Mouse (Mus musculus) hindbrain, embryonic 12.5 days (tissue): ENCODE results near the gene Brms1l. TPM values are rescaled to one million over a fixed set of nuclear protein-coding genes. Genes with fewer than 3 reads are reported as not detected.

Experiments
- ATAC-seq: fragments of 200-750 bp; cut with Nextera tagmentation; 2 replicates; pipeline ENCODE4 v1.8.0; 2017; ENCODE audit warnings: moderate TSS enrichment; ENCODE audit not compliant: low FRiP score
- H3K27ac ChIP-seq: fragments of 300-500 bp; sonication (generic); 2 replicates; pipeline ENCODE4 v1.5.1; 2016; ENCODE audit warnings: mild to moderate bottlenecking
- H3K27me3 ChIP-seq: fragments of 300-500 bp; sonication (generic); 2 replicates; pipeline ENCODE4 v1.6.1; 2016; ENCODE audit warnings: mild to moderate bottlenecking
- H3K36me3 ChIP-seq: fragments of 300-500 bp; sonication (generic); 2 replicates; pipeline ENCODE4 v1.6.1; 2016; ENCODE audit warnings: mild to moderate bottlenecking
- H3K4me1 ChIP-seq: fragments of 300-500 bp; sonication (generic); 2 replicates; pipeline ENCODE4 v1.6.1; 2016
- H3K4me2 ChIP-seq: fragments of 300-500 bp; sonication (generic); replicated peaks from 2 replicates; pipeline ENCODE4 v1.6.1; 2016; ENCODE audit warnings: mild to moderate bottlenecking
- H3K4me3 ChIP-seq: fragments of 300-500 bp; sonication (generic); 2 replicates; pipeline ENCODE4 v1.5.1; 2016; ENCODE audit warnings: mild to moderate bottlenecking
- H3K9ac ChIP-seq: fragments of 300-500 bp; sonication (generic); 2 replicates; pipeline ENCODE4 v1.6.1; 2016; ENCODE audit warnings: mild to moderate bottlenecking, moderate library complexity
- H3K9me3 ChIP-seq: fragments of 300-500 bp; sonication (generic); replicated peaks from 2 replicates; pipeline ENCODE4 v1.6.1; 2016; ENCODE audit warnings: mild to moderate bottlenecking
- whole genome bisulfite sequencing: fragments of 180-500 bp; shearing (Covaris S2); methylation state at CpG from one replicate; pipeline ENCODE4 v1.1.7; 2016; 5-methylcytosine and 5-hydroxymethylcytosine counted together
- microRNA-seq: library from miRNA; unstranded; fragments of <30 nt; microRNA quantifications from one replicate; pipeline ENCODE4, GENCODE M21; 2017
- polyA plus RNA-seq: library from polyadenylated mRNA; unstranded; fragments of >200 nt; fragmentation: Nextera tagmentation; extraction: Ambion mirVana; gene quantifications from 2 replicates; pipeline ENCODE4 v1.2.1, GENCODE M21; 2016

Brms1l gene
- polyA plus RNA-seq, 1 experiment from 2014 or later = 45.6 TPM

DNA sequence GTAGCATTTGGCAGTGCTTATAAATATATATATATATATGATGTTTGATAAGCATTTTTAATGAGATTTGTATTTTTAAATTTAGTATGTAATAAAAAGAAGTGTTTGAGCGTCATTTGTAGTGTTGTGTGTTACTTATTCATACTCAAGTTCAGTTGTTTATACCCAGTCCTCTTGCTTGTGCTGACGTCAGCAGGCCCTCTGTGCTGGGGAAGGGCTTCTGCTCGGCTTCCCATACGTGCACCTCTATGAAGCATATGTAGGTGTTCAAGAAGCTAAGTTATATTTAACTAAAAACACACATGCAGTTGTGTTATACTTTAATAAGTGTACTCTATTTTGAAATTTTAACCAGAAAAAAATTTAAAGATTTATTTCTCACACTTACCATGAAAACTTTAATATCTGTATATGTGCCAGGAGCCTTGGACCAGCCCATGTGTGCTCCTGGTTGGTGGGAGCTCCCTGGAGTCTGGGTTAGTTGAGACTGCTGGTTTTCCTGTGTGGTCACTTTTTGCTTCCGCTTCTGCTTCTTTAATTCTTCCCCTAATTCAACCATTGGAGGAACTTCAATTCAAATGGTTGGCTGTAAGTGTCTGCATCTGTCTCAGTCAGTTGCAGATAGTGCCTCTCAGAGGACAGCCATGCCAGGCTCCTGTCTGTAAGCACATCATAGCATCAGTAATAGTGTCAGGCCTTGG lies 33.6 kb downstream of the Brms1l start:
- ATAC-seq = no peak
- Histone ChIP-seq H3K9ac (no peak overlapping the region), H3K4me1 (no peaks in the 10 kb centered on the region), H3K36me3 (peaks cover 58% of the 10 kb centered on the region), H3K4me2 (no peak overlapping the region), H3K27ac (no peak overlapping the region), H3K27me3 (no peaks in the 10 kb centered on the region), H3K9me3 (0 out of 2 replicates have a peak, but pooled peaks cover 4% of the 10 kb centered on the region), H3K4me3 (no peak overlapping the region)
- 97% methylated on average over 5 of the region's 5 CpGs for WGBS

DNA sequence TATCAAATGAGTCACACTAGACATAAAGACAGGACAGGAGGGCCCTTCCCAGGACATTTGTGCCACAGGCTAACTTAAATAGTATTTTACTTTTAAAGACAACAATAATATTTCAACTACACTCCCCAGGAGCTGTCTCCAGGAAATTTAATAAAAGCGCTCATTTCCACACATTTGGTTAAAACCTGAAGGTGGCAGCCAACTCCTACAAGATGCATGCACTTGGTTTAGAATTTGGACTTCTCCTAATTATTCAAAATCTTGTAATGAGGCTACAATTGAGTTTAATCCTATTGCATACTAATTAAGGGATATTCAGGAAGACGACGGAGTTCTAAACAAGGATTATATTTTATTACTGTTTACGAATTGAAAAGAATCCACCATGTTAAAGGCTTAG lies 49.3 kb downstream of the Brms1l start:
- Histone ChIP-seq H3K36me3 (no peaks in the 10 kb centered on the region), H3K27me3 (0 out of 2 replicates have a peak, but pooled peaks cover under 1% of the 10 kb centered on the region), H3K9me3 (no peaks in the 10 kb centered on the region), H3K4me2 (no peak overlapping the region), H3K27ac (no peak overlapping the region), H3K4me3 (no peak overlapping the region), H3K4me1 (no peaks in the 10 kb centered on the region), H3K9ac (no peak overlapping the region)
- no peak for ATAC-seq
- 81% methylated on average over 4 of the region's 4 CpGs for WGBS

DNA sequence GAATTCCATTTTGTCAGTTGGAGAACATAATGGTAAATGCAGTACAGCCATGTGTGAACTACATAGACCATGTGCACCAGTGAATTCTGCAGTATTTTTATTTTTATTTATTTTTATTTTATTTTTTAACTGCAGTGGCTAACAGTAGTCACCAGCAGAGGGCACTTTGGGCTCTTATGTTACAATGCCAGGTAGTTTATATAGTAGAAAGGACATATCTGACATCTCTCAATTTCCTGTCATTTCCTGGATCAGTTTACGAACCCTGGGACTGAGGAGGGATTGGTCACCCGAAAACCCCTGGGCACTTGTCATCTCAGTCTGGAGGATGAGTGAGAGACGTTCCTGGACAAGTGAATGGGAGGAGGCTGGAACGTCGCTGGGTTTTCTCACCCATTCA lies 52.4 kb downstream of the Brms1l start:
- Histone ChIP-seq H3K4me2 (peak overlapping the region; percentile 33; the same call in 1 of the 2 replicates), H3K9me3 (no peaks in the 10 kb centered on the region), H3K36me3 (no peaks in the 10 kb centered on the region), H3K9ac (no peak overlapping the region), H3K4me3 (no peak overlapping the region), H3K27ac (no peak overlapping the region), H3K4me1 (no peaks in the 10 kb centered on the region), H3K27me3 (0 out of 2 replicates have a peak, but pooled peaks cover 3% of the 10 kb centered on the region)
- WGBS = 32% methylated on average over 5 of the region's 5 CpGs
- peak; percentile 48; the same call in 1 of the 2 replicates for ATAC-seq

DNA sequence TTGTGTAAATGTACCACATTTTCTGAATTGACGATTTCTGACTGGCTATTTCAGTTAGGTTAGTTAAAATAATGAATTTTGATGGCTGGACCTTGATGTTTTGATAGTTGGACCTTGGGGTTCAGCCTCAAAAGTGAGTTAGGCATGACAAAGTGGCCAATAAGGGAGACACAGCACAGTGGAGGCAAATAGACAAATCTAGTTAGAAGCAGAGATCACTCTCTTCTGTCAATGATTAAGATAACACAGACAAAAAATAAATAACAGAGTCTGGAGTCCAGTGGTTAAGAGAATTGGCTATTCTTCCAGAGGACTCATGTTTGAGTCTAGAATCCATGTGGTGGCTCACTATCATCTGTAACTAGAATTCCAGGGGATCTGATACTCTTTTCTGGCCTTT lies 68.7 kb downstream of the Brms1l start:
- no peaks in the 10 kb centered on the region for H3K27me3 ChIP-seq

DNA sequence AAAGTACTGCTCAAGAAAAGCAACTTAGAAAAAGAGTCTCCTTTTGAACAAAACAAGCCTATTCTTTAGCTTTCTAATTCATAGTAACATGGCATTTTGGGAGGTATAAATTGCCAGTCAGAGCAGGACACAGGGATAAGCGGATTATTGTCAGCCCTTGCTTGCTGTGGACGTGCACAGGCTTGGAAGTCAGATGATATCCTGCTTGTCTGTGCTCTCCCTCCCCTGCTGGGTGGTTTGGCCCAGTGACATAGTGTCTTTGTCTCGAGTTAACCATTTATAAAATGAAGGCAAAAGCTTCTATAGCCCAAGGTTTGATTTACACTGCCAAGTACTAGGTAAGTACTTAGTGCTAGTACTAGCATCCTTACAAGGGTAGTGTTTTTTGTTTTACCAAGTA lies 76.0 kb downstream of the Brms1l start:
- ATAC-seq = no peak
- no peaks in the 10 kb centered on the region for H3K4me1 ChIP-seq
- 28% methylated on average over 3 of the region's 3 CpGs for WGBS
- H3K27ac ChIP-seq = no peak overlapping the region
- H3K36me3 ChIP-seq = no peaks in the 10 kb centered on the region
- H3K4me3 ChIP-seq = no peak overlapping the region
- H3K4me2 ChIP-seq = no peak overlapping the region
- no peaks in the 10 kb centered on the region for H3K27me3 ChIP-seq
- no peaks in the 10 kb centered on the region for H3K9me3 ChIP-seq
- H3K9ac ChIP-seq = no peak overlapping the region

More for the DNA sequence above, 68.7 kb downstream of the Brms1l start:
- H3K4me1 ChIP-seq = no peaks in the 10 kb centered on the region
- H3K4me3 ChIP-seq = no peak overlapping the region
- ATAC-seq = no peak
- 83% methylated on average over 1 of the region's 1 CpGs for WGBS
- no peak overlapping the region for H3K9ac ChIP-seq
- no peaks in the 10 kb centered on the region for H3K36me3 ChIP-seq
- H3K9me3 ChIP-seq = no peaks in the 10 kb centered on the region
- no peak overlapping the region for H3K4me2 ChIP-seq
- H3K27ac ChIP-seq = no peak overlapping the region

DNA sequence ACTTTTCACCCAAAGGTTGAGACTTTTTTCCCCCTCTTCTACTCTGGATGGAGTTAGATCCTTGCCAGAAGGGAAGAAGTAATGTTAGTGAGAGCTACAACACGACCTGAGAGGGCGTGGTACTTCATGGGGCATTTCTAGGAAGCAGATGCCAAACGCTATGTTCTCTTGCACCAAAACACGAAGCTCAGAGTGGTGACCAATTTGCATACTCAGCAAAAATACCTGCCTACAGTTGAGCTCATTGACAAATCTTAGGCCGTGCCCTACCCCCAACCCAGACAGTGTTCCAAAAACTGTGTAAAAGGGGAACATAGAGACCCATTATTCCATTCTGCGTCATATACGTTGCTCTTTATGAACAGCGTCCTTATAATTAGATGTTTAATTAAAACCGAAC lies 77.1 kb downstream of the Brms1l start:
- H3K27me3 ChIP-seq = no peaks in the 10 kb centered on the region
- no peaks in the 10 kb centered on the region for H3K4me1 ChIP-seq
- no peak overlapping the region for H3K4me2 ChIP-seq
- WGBS = 79% methylated on average over 9 of the region's 9 CpGs
- no peaks in the 10 kb centered on the region for H3K36me3 ChIP-seq
- no peaks in the 10 kb centered on the region for H3K9me3 ChIP-seq
- H3K9ac ChIP-seq = no peak overlapping the region
- no peak overlapping the region for H3K27ac ChIP-seq
- H3K4me3 ChIP-seq = no peak overlapping the region
- no peak for ATAC-seq

DNA sequence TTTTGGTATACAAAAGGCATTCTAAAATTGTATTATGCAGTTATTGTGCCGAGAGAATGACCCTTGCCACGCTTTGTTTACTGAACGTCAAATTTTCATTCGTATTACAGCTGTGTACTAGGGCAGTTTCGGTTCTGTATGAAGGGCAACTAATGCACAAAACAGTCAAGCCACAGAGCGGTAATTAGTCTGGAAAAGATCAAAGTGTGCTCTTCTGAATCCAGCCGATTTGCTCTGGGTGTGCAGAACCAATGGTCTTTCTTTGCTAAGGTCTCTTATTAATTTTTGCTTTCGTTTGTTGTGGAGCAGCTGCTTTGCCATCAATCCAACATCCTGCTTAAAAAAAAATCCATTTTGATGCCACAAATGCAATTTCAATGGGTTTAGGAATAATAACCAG lies 80.1 kb downstream of the Brms1l start:
- H3K27ac ChIP-seq = no peak overlapping the region
- H3K4me1 ChIP-seq = no peaks in the 10 kb centered on the region
- no peak overlapping the region for H3K4me3 ChIP-seq
- H3K9ac ChIP-seq = no peak overlapping the region
- ATAC-seq = no peak
- H3K9me3 ChIP-seq = no peaks in the 10 kb centered on the region
- no peak overlapping the region for H3K4me2 ChIP-seq
- WGBS = 68% methylated on average over 8 of the region's 8 CpGs
- no peaks in the 10 kb centered on the region for H3K27me3 ChIP-seq
- no peaks in the 10 kb centered on the region for H3K36me3 ChIP-seq

DNA sequence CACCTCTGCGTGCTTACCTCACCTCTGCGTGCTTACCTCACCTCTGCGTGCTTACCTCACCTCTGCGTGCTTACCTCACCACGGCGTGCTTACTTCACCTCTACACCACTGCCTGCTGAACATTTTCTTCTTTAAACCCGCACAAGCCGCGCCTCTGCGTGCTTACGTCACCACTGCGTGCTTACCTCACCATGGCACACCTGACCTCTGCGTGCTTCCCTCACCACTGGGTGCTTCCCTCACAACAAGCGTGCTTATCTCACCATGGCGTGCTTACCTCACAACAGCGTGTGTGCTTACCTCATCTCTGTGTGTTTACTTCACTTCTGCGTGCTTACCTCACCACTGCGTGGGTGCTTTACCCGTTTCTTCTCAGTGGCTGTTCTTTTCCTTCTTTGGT lies 80.9 kb downstream of the Brms1l start:
- Histone ChIP-seq H3K9ac (no peak overlapping the region), H3K36me3 (no peaks in the 10 kb centered on the region), H3K4me2 (no peak overlapping the region), H3K27ac (no peak overlapping the region), H3K27me3 (no peaks in the 10 kb centered on the region), H3K4me1 (no peaks in the 10 kb centered on the region), H3K4me3 (no peak overlapping the region), H3K9me3 (no peaks in the 10 kb centered on the region)
- WGBS = 95% methylated on average over 19 of the region's 19 CpGs
- no peak for ATAC-seq

Small RNA genes lying within 50 kb of the gene (microRNA-seq; reads per million reads assigned to microRNA genes)
- gene Gm23394 = 3.5 reads per million, percentile 5 among the genes with 10 or more reads in this experiment

Other genes starting within 250 kb of the Brms1l start
- 1.8 and 2.6 TPM in 2 replicates for gene Insm2, start 236.9 kb upstream of the Brms1l start, polyA plus RNA-seq
- gene Ralgapa1, start 15.2 kb upstream of the Brms1l start, polyA plus RNA-seq = 28.4 and 31.4 TPM in 2 replicates